Mouse (Mus musculus) right cerebral cortex, adult 18-20 months (tissue): ENCODE results near the gene Phactr1.
"Not testable (repeated sequence)": the region's sequence is repeated elsewhere in the genome, so short reads cannot be mapped to it uniquely, and the experiment has no call there.

Experiments used
- DNase-seq: peaks from one replicate; pipeline ENCODE4 v3.0.0; 2022; ENCODE audit warnings: mixed read lengths

The Phactr1 gene

GRCm38 (mm10) chr13:42929529-42930235, 249.3 kb downstream of the Phactr1 start:
- no peak for DNase-seq

DNA sequence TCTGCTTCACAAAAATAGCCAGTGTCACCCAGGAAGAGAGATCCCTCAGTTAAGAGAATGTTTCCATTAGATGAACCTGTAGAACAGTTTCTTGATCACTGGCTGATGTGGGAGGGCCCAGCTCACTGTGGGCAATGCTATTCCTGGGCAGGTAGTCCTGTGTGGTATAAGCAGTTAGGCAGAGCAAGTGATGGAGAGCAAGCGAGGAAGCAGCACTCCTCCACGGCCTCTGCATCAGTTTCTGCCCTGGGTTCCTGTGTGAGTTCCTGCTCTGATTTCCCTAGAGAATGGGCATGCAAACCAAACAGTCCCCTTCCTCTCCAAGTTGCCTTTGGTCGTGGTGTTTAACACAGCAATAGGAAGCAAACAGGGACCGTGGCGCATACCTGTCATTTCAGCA, 251.6 kb downstream of the Phactr1 start:
- no peak for DNase-seq

- DNase-seq, result peak; percentile 52
Observed at GRCm38 (mm10) chr13:42934538-42935126, 254.2 kb downstream of the Phactr1 start.

GRCm38 (mm10) chr13:42937871-42938270, 257.4 kb downstream of the Phactr1 start:
- no peak for DNase-seq

DNA sequence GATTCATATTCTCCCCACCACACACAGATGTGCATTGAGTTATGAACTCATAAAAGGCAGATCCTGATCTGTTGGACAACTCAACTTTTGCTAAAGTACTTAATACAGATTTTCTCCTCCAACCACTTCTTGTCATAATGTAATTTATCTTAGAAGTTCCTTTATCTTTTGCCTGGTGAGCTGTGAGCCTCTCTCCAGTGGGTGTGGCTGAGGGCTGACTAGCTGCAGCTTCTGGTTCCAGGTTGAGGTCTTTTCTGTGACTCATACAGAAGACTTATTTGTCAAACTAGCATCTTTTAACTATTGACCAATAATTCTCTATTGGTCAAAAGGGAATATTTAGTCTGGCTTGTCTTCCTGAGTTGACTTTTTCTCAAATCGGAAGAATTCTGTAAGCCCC, 257.9 kb downstream of the Phactr1 start:
- DNase-seq, result no peak

GRCm38 (mm10) chr13:42940271-42940670, 259.8 kb downstream of the Phactr1 start:
- DNase-seq, result no peak

DNA sequence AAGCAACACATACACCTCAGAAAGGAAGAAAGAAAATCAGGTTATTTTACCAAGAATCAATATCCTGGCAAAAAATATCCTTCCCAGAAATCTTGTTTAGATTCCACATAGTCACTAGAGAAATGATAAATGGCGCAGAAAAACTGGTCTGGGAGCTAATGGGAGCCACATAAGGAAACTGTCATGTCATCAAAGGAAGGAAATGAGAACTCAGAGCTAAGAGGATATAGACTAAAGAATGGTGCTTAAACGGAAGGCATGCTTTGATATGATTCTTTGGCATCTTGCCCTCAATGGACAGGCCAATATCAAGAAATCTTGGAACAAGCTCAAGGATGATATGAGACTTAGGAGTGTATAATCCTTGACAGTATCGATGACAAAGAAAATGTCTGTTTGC, 263.7 kb downstream of the Phactr1 start:
- no peak for DNase-seq

DNA sequence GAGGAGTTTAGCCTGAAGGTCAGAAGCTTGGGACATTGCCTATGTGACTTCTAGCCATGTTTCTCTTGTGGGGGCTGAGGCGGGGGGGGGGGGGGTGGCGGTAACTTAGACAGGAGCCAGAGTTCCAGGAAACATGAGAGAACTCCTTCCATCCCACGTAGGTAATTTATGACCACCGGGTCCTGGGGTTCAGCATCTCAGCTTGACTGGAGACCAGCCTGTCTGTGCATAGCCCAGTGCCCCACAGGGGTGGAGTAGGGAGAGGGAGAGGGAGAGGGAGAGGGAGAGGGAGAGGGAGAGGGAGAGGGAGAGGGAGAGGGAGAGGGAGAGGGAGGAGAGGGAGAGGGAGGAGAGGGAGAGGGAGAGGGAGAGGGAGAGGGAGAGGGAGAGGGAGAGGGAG, 264.8 kb downstream of the Phactr1 start:
- not testable (repeated sequence) for DNase-seq

GRCm38 (mm10) chr13:42948717-42949265, 268.4 kb downstream of the Phactr1 start:
- DNase-seq, result no peak

DNA sequence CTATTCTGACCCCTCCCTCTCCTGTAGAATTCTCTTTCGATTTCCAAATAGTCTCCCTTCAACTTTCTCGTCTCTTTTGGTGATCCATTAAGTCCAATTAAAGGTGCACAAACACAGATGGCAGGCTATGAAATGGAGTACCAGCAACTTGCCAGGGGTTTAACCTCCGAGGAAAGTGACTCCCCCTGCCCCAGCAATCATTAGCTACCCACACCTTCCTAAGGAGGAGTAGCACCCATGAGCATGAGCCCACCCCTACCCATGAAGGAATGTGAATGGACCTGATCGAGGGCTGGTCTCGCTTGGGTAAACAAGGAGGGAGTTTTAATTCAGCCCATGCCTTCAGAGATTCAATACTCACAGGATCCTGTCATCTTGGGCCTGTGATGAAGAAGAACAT, 268.9 kb downstream of the Phactr1 start:
- no peak for DNase-seq

DNA sequence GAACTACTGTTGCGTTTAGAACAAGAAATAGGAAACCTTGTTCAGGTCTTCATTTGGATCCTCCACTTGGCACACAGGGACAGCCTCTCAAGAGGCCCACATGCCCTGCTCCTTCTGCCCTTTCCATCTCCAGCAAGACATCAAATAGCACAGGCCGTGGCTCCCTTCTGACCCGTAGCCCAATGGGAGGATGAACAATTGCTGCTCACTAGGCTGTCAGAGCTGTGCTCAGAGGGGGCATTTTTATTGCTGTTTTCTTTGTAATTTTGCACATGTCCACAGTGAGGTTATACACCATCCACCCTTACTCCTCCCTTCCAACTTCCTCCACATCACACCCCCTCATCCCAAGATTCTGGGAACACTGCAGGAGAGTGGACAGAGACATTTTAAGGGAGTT, 269.6 kb downstream of the Phactr1 start:
- no peak for DNase-seq

DNA sequence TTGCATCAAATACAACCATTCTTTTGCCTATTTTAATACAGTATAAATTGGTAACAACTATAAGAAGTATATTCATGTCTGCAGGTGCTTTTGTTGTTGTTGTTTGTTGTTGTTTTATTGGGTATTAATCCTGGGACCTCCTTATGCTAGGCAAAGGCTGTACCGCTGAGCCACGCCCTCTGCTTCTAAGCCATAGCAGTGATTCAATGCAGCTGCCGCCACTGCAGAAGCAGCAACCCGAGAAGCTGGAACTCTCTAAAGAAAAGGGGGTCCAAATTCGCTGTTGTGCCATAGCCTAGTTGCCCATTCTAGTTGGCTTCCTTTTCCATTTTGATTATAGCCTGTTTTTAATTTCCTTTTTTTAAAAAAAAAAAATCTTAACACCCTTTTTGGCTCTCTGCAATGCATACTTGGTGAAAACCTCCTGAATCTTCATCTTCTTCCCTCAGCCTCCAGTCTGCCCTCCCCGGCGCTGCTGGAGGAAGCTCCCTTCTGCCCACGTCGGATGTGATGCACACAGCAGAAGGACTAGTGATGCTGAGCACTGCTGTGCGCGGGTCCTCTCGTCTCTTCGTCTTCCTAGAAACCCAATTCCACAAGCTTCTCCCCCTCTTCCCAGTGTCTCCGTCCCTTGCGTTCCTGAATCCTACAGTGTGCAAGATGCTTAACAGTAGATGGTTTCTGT, 271.8 kb downstream of the Phactr1 start:
- peak; percentile 80 for DNase-seq

DNA sequence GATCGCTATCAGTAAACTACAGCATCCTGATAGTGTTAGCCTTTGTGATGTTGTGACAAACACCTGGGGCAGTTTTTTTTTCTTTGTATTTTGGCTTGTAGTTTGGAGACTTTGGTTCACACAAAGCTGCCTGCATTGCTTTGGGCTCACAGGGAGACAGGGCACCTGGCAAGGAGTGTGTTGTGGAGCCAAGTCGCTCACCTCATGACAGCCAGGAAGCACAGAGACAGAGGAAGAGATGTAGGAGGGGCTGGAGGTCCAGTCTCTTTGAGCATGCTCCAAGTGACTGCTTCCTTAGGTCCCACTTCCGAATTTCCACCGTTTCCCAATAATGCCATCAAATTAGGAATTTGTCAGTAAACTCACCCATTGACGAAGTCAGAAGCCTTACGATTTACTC, 272.6 kb downstream of the Phactr1 start:
- DNase-seq, result no peak

DNA sequence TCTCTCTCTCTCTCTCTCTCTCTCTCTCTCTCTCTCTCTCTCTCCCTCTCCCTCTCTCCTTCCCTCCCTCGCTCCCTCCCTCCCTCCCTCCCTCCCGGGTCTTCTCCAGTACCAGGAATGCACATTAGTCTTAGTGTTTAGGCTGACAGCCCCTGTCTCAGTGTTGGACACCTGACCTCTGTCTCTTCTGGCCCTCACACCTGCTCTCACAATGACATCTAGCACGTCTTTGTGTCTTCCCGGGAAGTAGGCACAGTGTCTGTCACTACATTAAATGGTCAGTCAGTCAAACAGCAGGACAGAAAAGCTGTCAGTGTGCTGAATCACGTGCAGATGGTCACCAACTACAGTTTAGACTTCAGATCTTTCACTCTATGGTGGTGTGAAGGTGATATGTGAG, 273.7 kb downstream of the Phactr1 start:
- no peak for DNase-seq

DNA sequence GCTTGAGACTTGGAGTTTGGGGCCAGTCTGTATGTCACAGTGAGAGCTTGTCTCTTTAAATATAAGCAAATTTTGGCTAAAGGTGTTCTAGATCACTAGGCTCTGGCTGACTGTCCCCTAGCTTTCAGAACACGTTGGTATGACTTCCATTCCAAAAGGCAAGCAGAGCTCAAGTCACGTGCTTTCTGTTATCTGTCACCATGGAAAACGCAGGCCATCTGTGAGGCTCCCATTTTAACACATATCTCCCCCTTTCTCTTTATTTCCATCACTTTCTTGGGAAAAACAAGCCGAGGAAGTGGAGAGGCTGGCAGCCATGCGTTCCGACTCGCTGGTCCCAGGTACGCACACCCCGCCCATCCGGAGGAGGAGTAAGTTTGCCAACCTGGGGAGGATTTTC, 275.9 kb downstream of the Phactr1 start:
- DNase-seq, result no peak

GRCm38 (mm10) chr13:42957856-42958255, 277.4 kb downstream of the Phactr1 start:
- no peak for DNase-seq

GRCm38 (mm10) chr13:42958867-42959266, 278.4 kb downstream of the Phactr1 start:
- no peak for DNase-seq

DNA sequence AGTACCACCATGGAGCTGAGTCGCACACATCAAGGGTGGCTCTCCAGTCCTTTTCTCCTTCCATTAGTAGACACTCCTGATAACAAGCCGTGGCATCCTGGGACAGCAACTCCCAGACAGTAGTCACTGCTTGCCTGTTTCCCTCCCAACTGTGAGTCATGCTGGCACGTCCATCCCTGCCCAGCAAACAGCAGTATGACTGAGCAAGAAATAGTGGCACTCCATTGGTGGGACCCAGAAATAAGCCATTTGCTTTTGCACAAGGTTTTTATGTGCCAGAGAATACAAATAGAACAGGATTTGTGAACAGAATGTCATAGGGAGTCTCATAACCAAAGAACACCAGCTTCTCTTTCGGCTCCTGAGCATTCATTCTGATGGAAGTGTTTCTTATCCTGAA, 281.1 kb downstream of the Phactr1 start:
- DNase-seq, result peak; percentile 54

GRCm38 (mm10) chr13:42968537-42968936, 288.1 kb downstream of the Phactr1 start:
- no peak for DNase-seq

DNA sequence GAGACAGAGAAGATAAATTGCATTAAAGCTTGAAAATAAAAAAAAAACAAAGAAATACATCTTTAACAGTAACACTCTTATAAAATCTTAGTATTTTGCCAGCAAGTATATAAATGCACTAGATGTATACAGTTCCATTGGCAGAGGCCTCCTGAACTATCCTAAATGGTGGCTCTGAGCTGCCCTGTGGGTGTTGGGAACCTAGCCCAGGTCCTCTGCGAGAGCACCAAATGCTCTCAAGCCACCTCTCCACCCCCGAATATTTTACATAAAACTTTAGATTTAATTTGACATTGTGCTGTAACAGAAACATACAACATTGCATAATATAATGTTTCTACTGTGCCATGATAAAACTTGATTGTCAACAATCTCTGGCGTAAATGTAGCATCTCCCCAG, 293.1 kb downstream of the Phactr1 start:
- no peak for DNase-seq

- DNase-seq, result no peak
Observed at GRCm38 (mm10) chr13:42973961-42974360, 293.5 kb downstream of the Phactr1 start.

DNA sequence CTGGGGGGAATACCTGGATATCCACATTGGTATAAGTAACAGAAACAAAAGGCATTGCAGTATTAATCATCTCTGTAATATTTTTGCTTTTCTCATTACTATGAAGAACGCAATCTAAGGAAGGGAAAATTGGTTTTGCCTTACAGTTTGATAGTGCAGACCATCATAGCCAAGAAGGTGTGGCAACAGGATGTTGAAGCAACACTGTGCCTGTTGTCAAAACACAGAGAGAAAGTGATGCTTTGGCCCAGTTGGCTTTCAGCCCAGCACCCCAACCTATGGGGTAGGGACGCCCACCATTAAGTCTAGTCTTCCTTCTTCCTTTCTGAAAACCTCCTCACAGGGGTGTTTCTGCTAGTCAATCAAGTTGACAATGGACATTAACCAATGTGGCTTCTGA, 294.1 kb downstream of the Phactr1 start:
- no peak for DNase-seq

GRCm38 (mm10) chr13:42976144-42976543, 295.7 kb downstream of the Phactr1 start:
- DNase-seq, result no peak

- peak; percentile 29 for DNase-seq
Observed at GRCm38 (mm10) chr13:42976967-42977366, 296.5 kb downstream of the Phactr1 start.
